Mouse (Mus musculus) gastrocnemius, postnatal 4 days (tissue): ENCODE results near the gene 4930596D02Rik. TPM values are rescaled to one million over a fixed set of nuclear protein-coding genes. Genes with fewer than 3 reads are reported as not detected.

Experiments
- DNase-seq, 2 experiments: peaks; one replicate each; pipeline ENCODE4 v3.0.0; 2021 to 2022; ENCODE audit warnings: low spot score in 2 of 2, mixed read lengths in 2 of 2
- long read RNA-seq, 2 experiments: library from polyadenylated mRNA; stranded (forward); transcript quantifications; one replicate each; pipeline ENCODE4 v2.0.0; 2021
- total RNA-seq, 2 experiments: library from RNA; stranded (reverse); gene quantifications; 2 replicates each; pipeline ENCODE4 v1.2.3; 2021

The 4930596D02Rik gene
- not detected for total RNA-seq
- long read RNA-seq, experiment 1: 0 reads
- long read RNA-seq, experiment 2: 0 reads

DNA sequence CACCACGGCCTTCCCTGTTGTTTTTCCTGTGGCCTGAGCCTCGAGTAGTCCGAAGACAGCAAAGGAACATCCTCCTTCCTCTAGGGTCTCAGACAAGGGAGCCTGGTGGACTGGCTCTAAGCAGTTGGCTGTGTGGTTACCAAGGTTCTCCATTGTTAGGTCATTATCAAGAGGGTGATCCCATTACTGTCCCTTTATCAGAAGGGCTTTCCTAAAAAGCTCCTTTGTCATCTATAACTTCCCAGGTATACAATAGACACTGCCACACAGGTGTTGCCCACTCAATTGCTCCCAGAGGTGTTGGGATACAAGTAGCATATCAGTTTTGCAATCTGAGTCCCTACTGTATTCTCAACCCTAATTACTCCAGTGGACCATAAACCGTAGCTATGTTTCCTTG, at the start of gene 4930596D02Rik:
TSS of gene 4930596D02Rik (minus strand) at position 101 of the 400 bp plus-strand sequence.
- DNase-seq: no peak

DNA sequence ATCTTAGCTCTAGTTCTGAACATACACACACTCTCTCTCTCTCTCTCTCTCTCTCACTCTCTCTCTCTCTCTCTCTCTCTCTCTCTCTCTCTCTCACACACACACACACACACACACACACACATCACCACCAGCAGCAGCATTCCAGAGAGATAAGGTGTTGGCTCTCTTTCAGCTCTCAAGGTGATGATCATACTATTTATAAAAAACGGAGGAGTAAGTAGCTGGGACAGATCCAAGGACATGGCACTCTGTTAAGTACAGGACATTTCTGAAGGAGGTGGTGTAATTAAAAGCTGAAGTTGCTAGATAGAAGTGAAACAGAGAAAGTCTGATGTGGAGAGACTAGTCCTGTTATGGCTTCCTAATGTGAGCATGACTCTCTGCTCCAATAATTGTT, 41.5 kb upstream of the 4930596D02Rik start:
- no peak for DNase-seq

DNA sequence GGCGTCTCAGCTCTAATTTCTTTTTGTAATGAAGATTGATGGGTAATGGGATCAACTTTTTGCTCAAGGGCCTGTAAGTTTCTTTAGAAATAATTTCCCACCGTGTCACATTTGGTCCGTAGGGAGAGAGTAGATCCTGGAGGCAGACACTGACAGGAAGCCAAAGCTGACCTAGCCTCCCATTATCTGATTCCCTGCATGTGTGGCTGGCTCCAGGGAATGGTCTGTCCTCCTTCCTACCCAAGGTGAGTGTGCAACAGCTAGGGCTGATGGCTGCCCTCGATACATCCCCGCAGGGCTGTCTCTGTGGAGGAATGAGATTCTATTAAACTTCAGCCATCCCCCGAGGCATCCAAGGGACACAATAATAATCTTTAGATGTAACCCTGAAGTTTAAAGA, 33.5 kb upstream of the 4930596D02Rik start:
- DNase-seq: no peak

DNA sequence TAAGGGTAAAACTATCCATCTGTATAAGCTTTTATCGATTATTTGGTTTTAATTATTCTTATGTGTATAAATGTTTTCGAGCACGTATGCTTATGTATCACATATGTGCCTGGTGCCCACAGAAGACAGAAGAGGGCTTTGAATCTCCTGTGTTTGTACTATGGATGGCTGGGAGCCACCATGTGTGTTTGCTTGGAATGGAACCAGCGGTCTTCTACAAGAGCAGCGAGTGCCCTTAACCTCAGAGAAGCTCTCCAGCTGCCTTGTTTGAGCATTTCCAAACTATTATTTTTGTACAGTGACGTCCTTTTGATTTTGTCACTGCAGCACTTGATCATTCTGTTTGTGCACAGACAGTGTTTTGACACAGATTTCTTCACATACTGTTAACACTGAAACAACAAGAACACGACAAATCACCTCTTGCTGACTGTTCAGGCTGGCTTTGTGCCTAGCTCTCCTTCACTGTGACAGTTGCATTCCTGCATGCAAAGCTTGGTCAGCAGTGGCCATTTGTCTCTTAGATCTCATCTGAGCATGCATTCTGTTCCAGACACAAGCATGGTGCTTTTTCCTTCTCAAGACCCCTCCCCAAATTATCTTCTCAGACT, 30.4 kb upstream of the 4930596D02Rik start:
- no peak for DNase-seq

DNA sequence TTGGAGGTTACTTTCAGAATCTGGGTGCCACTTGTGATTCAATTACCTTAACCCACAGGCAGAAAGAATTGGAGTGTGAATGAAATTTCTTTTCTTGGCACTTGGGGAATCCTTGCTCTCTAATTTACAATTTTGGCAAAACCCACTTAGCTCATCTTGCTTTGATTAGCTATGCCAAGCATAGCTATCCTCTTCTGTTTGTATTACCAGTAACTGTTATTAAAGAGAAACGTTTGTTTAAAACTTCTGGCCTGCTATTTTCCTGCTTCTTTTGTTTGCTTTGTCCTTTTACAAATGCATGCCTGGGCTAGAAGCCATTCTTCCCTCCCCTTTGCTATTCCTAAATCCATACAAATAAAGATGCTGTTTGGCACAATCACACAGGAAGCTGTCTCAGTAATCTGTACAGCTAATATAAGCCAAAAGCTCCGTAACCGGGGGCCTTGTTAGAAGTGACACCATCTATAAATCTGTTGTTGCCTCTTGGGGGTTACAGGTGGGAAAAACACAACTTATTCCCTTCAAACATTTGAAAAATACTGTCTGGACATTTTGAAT, 19.0 kb downstream of the 4930596D02Rik start:
- DNase-seq: no peak

DNA sequence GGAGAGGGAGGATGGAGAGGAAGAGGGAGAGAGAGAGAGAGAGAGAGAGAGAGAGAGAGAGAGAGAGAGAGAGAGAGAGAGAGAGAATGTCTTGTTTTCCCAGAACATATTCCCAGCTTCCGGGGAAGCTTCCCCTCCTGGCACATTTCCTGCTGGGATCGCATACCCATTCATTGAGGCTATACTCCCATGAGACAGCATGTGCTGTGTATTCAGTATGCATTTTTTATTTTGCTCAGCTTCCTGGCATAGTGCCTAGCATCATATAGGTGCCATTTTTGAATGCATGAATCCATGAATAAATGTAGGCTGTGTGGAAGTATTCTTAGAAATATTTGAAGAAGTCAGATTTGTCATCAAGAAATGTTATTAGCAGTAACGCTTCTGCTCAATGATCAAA, 31.7 kb downstream of the 4930596D02Rik start:
- DNase-seq: no peak

DNA sequence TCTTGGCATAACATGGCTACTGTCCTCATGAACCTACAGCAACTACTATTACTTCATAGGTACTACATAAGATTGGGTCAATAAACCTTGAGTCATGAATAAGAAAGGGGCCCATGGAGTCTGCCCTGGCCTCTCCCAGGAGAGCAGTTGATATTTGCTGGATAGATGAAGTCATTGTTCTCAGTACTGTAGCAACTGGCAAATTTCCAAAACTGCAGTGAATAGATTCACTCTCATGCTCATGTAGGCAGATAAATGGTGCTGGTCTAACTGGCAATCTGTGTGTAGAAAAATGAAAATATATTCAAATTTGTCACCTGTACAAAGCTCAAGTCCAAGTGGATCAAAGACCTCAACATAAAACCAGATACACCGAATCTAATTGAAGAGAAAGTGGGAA, 38.5 kb downstream of the 4930596D02Rik start:
- DNase-seq: no peak
